Mouse (Mus musculus): ENCODE measurements around the gene Nlgn1. TPM values are rescaled to one million over a fixed set of nuclear protein-coding genes. Genes with fewer than 3 reads are reported as not detected.

Nlgn1 gene
- 0.31 and 0.44 TPM in 2 replicates for polyA plus RNA-seq (2011; ENCODE audit: insufficient read depth, insufficient read length, low read depth, missing spikeins)

DNA sequence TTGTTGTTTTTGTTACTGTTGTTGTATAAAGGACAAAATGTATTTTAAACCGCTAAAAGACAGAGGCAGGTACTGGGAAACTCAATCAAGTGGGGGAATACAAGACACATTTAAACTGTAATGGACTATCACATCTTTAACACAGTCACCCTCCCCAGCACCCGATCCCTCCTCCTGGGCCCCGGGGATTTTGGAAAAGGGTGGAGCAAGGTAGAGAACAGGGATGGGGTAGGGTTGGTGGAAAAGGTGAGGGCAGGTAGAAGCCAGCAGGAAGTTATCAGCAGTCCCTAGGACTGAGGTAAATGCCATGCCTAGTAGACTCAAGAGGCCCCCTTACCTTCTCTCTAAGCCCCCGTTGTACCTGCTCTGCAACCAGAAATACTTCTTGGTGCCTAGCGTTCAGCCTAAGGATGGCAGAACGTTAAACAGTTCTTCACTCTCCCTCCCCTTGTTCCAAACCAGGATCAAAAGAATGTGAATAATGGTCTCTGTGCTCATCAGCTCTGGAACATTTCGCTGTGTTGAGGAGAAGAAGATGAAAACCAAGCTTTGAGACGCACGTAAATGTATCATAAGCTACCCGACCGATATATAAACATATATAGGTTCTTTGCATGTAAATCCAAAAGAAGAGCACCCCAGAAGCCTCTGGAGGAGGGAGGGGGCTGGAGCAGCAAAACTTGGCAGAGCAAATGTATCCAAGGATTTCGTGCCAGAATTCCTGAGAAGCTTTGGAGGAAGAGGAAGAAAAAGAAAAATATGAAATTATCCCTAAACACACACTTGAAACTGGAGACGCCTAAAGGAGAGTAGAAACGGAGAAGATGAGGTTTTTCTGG, at the start of gene Nlgn1:
Nlgn1 (minus strand) TSS at position 61 of the 839 bp plus-strand sequence.
- Histone ChIP-seq H3K27me3 (ENCODE audit: control insufficient read depth, insufficient read depth, low read length, poor library complexity, severe bottlenecking) (peaks cover 8% of the 10 kb centered on the region), H3K27ac (ENCODE audit: insufficient read depth, low read length) (no peak within 1 kb of the TSS), H3K36me3 (ENCODE audit: control insufficient read depth, insufficient read depth, low read length, poor library complexity, severe bottlenecking) (no peaks in the 10 kb centered on the region), H3K9ac (ENCODE audit: low read depth, poor library complexity, severe bottlenecking) (peak within 1 kb of the TSS; percentile 40), H3K4me1 (ENCODE audit: control insufficient read depth, insufficient read depth, low read length) (no peaks in the 10 kb centered on the region), H3K9me3 (replicated peaks; ENCODE audit: control insufficient read depth, insufficient read depth, low read length, poor library complexity, severe bottlenecking) (no peaks in the 10 kb centered on the region), H3K4me3 (ENCODE audit: low read depth, low read length) (peak within 1 kb of the TSS; percentile 69)
- TF ChIP-seq CTCF (IDR thresholded peaks at IDR 0.05; ENCODE audit: low read depth, low read length) (no peak), EP300 (IDR thresholded peaks at IDR 0.05; ENCODE audit: insufficient read depth, low read depth, low read length) (no peak), POLR2A (IDR thresholded peaks at IDR 0.05; ENCODE audit: insufficient read depth, low read length) (no peak)

DNA sequence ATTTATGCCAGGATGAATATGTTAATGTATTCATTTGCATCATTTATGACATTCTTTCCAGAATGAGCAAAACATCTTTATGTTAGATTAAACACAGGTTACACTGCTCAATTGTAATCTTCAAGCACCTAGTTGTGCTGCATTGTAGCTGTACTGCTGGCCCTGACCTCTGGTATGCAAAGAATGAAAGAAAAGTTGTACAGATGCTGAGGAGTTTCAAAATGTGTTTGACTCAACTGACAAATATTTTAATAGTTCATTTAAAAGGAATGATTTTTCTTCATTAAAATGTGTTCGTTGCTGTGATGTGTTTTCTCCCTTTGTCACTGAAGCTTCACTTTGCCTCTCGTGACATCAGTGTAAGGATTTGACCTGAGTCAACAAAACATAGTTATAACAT, 46.0 kb upstream of the Nlgn1 start:
- TF ChIP-seq POLR2A (IDR thresholded peaks at IDR 0.05; ENCODE audit: insufficient read depth, low read length) (no peak), EP300 (IDR thresholded peaks at IDR 0.05; ENCODE audit: insufficient read depth, low read depth, low read length) (no peak), CTCF (IDR thresholded peaks at IDR 0.05; ENCODE audit: low read depth, low read length) (no peak)
- H3K27me3 ChIP-seq (ENCODE audit: control insufficient read depth, insufficient read depth, low read length, poor library complexity, severe bottlenecking): no peaks in the 10 kb centered on the region

DNA sequence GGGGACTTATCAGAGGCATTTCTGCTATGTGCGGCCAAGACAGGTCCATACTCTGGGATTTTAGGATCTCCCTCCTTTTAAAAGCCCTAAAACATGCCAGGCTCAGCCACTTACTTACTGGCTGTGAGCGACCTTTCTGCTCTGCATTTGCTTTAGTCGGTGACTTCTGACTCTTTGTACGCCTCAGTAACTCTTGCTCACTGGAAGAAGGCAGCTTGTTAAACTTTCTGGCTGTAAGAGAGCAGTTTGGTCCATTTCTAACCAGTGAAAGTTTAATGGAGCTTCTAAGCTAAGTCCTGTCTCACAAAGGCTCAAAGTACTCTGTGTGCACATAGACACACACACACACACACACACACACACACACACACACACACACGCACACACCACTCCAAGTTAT, 22.8 kb upstream of the Nlgn1 start:
- TF ChIP-seq CTCF (IDR thresholded peaks at IDR 0.05; ENCODE audit: low read depth, low read length): no peak
- no peak for TF ChIP-seq EP300 (IDR thresholded peaks at IDR 0.05; ENCODE audit: insufficient read depth, low read depth, low read length)
- TF ChIP-seq POLR2A (IDR thresholded peaks at IDR 0.05; ENCODE audit: insufficient read depth, low read length): no peak
- H3K4me1 ChIP-seq (ENCODE audit: control insufficient read depth, insufficient read depth, low read length): no peaks in the 10 kb centered on the region
- no peak overlapping the region for H3K9ac ChIP-seq (ENCODE audit: low read depth, poor library complexity, severe bottlenecking)
- H3K9me3 ChIP-seq (replicated peaks; ENCODE audit: control insufficient read depth, insufficient read depth, low read length, poor library complexity, severe bottlenecking): no peaks in the 10 kb centered on the region
- no peak overlapping the region for H3K4me3 ChIP-seq (ENCODE audit: low read depth, low read length)
- H3K27me3 ChIP-seq (ENCODE audit: control insufficient read depth, insufficient read depth, low read length, poor library complexity, severe bottlenecking): no peaks in the 10 kb centered on the region
- no peaks in the 10 kb centered on the region for H3K36me3 ChIP-seq (ENCODE audit: control insufficient read depth, insufficient read depth, low read length, poor library complexity, severe bottlenecking)
- no peak overlapping the region for H3K27ac ChIP-seq (ENCODE audit: insufficient read depth, low read length)

More for the DNA sequence above, 46.0 kb upstream of the Nlgn1 start:
- H3K27ac ChIP-seq (ENCODE audit: insufficient read depth, low read length): no peak overlapping the region
- H3K4me1 ChIP-seq (ENCODE audit: control insufficient read depth, insufficient read depth, low read length): no peaks in the 10 kb centered on the region
- no peaks in the 10 kb centered on the region for H3K36me3 ChIP-seq (ENCODE audit: control insufficient read depth, insufficient read depth, low read length, poor library complexity, severe bottlenecking)
- H3K4me3 ChIP-seq (ENCODE audit: low read depth, low read length): no peak overlapping the region
- no peaks in the 10 kb centered on the region for H3K9me3 ChIP-seq (replicated peaks; ENCODE audit: control insufficient read depth, insufficient read depth, low read length, poor library complexity, severe bottlenecking)
- no peak overlapping the region for H3K9ac ChIP-seq (ENCODE audit: low read depth, poor library complexity, severe bottlenecking)

DNA sequence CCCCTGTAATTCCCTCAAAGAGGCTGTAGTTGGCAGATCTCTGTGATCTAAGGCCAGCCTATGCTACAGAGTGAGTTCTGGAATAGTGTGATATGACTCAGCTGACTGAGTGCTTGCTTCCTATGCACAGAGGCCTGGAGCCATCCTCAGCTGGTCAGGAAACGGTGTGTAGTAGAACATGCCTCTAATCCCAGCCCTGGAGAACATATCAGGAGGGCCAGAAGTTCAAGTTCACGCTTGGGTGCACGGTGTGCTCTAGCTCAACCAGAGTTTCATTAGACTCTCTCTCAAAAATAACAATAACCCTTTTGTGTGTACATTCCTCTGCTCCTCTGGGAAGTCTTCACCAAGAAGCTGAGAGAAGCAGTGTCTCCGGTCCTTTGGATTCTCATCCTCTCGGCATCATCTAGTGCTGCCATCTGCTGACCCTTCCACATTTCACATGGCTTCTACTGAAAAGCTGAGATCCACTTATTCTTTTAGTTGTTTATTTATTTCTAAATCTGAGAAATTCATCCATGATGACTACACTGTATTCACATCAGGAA, 22.3 kb upstream of the Nlgn1 start:
- Histone ChIP-seq H3K27me3 (ENCODE audit: control insufficient read depth, insufficient read depth, low read length, poor library complexity, severe bottlenecking) (no peaks in the 10 kb centered on the region), H3K27ac (ENCODE audit: insufficient read depth, low read length) (no peak overlapping the region), H3K4me1 (ENCODE audit: control insufficient read depth, insufficient read depth, low read length) (no peaks in the 10 kb centered on the region), H3K9me3 (replicated peaks; ENCODE audit: control insufficient read depth, insufficient read depth, low read length, poor library complexity, severe bottlenecking) (no peaks in the 10 kb centered on the region), H3K36me3 (ENCODE audit: control insufficient read depth, insufficient read depth, low read length, poor library complexity, severe bottlenecking) (no peaks in the 10 kb centered on the region), H3K9ac (ENCODE audit: low read depth, poor library complexity, severe bottlenecking) (no peak overlapping the region), H3K4me3 (ENCODE audit: low read depth, low read length) (no peak overlapping the region)
- TF ChIP-seq CTCF (IDR thresholded peaks at IDR 0.05; ENCODE audit: low read depth, low read length) (no peak), POLR2A (IDR thresholded peaks at IDR 0.05; ENCODE audit: insufficient read depth, low read length) (no peak), EP300 (IDR thresholded peaks at IDR 0.05; ENCODE audit: insufficient read depth, low read depth, low read length) (no peak)

DNA sequence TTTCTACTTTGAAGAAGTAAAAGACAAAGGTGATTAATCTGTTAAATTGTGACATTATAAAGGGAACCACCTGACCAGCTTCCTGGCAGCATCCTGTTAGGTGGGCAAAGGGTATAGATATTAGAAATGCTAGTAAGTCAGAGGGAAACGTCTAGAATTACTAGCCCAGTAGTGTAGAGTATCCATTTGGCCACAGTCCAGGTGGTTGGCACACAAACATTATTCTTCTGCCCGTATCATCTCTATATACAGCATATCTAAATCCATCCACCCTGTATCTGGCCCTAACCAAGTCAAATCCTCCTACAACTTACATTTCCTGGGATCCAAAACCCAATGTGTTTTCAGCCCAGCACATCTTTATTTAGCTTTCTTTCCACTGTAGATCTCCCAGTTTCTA, 5.2 kb upstream of the Nlgn1 start:
- Histone ChIP-seq H3K4me1 (ENCODE audit: control insufficient read depth, insufficient read depth, low read length) (no peaks in the 10 kb centered on the region), H3K9ac (ENCODE audit: low read depth, poor library complexity, severe bottlenecking) (no peak overlapping the region), H3K4me3 (ENCODE audit: low read depth, low read length) (no peak overlapping the region), H3K27me3 (ENCODE audit: control insufficient read depth, insufficient read depth, low read length, poor library complexity, severe bottlenecking) (peaks cover 4% of the 10 kb centered on the region), H3K27ac (ENCODE audit: insufficient read depth, low read length) (no peak overlapping the region), H3K36me3 (ENCODE audit: control insufficient read depth, insufficient read depth, low read length, poor library complexity, severe bottlenecking) (no peaks in the 10 kb centered on the region), H3K9me3 (replicated peaks; ENCODE audit: control insufficient read depth, insufficient read depth, low read length, poor library complexity, severe bottlenecking) (no peaks in the 10 kb centered on the region)
- TF ChIP-seq EP300 (IDR thresholded peaks at IDR 0.05; ENCODE audit: insufficient read depth, low read depth, low read length): no peak
- no peak for TF ChIP-seq CTCF (IDR thresholded peaks at IDR 0.05; ENCODE audit: low read depth, low read length)
- no peak for TF ChIP-seq POLR2A (IDR thresholded peaks at IDR 0.05; ENCODE audit: insufficient read depth, low read length)

All from ES-Bruce4 (cell line).